Mouse (Mus musculus) megakaryocyte, embryonic 14.5 days (primary cell): Measurements from ENCODE around the gene Wnt7b.

Experiments
- FLI1 ChIP-seq: IDR thresholded peaks from 2 replicates; pipeline ENCODE4 v1.6.1; 2012; ENCODE audit warnings: low read length, inconsistent platforms, mixed read lengths
- GATA1 ChIP-seq: IDR thresholded peaks from 3 replicates; pipeline ENCODE4 v1.6.1; 2012; ENCODE audit warnings: mixed read lengths, low read length, inconsistent platforms, borderline replicate concordance

DNA sequence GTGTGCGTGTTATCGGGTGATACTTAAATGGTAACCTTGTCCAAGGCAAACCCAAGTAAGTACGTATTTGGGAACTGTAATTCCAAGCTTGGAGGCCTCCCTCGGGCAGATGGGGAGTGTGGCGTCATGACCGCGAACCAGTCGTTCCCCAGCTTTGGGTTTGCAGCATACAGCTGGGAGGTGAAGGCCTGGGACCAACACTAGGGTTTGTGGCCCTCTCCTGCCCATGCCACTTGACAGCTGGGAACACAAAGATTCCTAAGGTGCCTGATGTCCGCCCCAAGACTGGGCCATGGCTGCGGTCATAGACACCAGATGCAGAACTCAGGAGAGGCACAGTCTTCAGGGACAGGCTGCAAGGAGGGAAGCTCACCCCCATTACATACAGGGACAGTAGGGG, 82.0 kb downstream of the Wnt7b start:
- no peak for TF ChIP-seq GATA1
- no peak for TF ChIP-seq FLI1
